Mouse (Mus musculus): Measurements from ENCODE around the gene Dab2ip.

Gene Dab2ip

GRCm38 (mm10) chr2:35654795-35655194 lies 96.7 kb downstream of the Dab2ip start:
- no peak for DNase-seq (ENCODE audit: low spot score in 2 of 2)

- DNase-seq (ENCODE audit: low spot score in 2 of 2) = no peak
Measured at GRCm38 (mm10) chr2:35655996-35656395, 97.9 kb downstream of the Dab2ip start.

- DNase-seq (ENCODE audit: low spot score in 2 of 2) = no peak
Measured at GRCm38 (mm10) chr2:35658311-35658710, 100.2 kb downstream of the Dab2ip start.

GRCm38 (mm10) chr2:35659578-35660194 lies 101.6 kb downstream of the Dab2ip start:
- no peak for DNase-seq (ENCODE audit: low spot score in 2 of 2)

GRCm38 (mm10) chr2:35660953-35661374 lies 102.9 kb downstream of the Dab2ip start:
- peak; percentile 63 to 71 for DNase-seq (ENCODE audit: low spot score in 2 of 2)

GRCm38 (mm10) chr2:35661454-35662000 lies 103.5 kb downstream of the Dab2ip start:
- DNase-seq (ENCODE audit: low spot score in 2 of 2) = peak; percentile 40 to 67

GRCm38 (mm10) chr2:35662001-35662491 lies 104.0 kb downstream of the Dab2ip start:
- peak; percentile 62 to 74 for DNase-seq (ENCODE audit: low spot score in 2 of 2)

- no peak for DNase-seq (ENCODE audit: low spot score in 2 of 2)
Measured at GRCm38 (mm10) chr2:35662738-35663550, 104.9 kb downstream of the Dab2ip start.

- no peak for DNase-seq (ENCODE audit: low spot score in 2 of 2)
Measured at GRCm38 (mm10) chr2:35667746-35668145, 109.7 kb downstream of the Dab2ip start.

- peak in 1 of 2 experiments; percentile 53 for DNase-seq (ENCODE audit: low spot score in 2 of 2)
Measured at GRCm38 (mm10) chr2:35669217-35669616, 111.2 kb downstream of the Dab2ip start.

- DNase-seq (ENCODE audit: low spot score in 2 of 2) = no peak
Measured at GRCm38 (mm10) chr2:35669748-35670147, 111.7 kb downstream of the Dab2ip start.

GRCm38 (mm10) chr2:35670300-35670699 lies 112.2 kb downstream of the Dab2ip start:
- no peak for DNase-seq (ENCODE audit: low spot score in 2 of 2)

- peak in 1 of 2 experiments; percentile 55 for DNase-seq (ENCODE audit: low spot score in 2 of 2)
Measured at GRCm38 (mm10) chr2:35671980-35672910, 114.2 kb downstream of the Dab2ip start.

- DNase-seq (ENCODE audit: low spot score in 2 of 2) = no peak
Measured at GRCm38 (mm10) chr2:35673181-35673580, 115.1 kb downstream of the Dab2ip start.

GRCm38 (mm10) chr2:35673986-35674385 lies 115.9 kb downstream of the Dab2ip start:
- peak in 1 of 2 experiments; percentile 42 for DNase-seq (ENCODE audit: low spot score in 2 of 2)

- no peak for DNase-seq (ENCODE audit: low spot score in 2 of 2)
Measured at GRCm38 (mm10) chr2:35674431-35674830, 116.4 kb downstream of the Dab2ip start.

GRCm38 (mm10) chr2:35676075-35676665 lies 118.1 kb downstream of the Dab2ip start:
- DNase-seq (ENCODE audit: low spot score in 2 of 2) = no peak

- DNase-seq (ENCODE audit: low spot score in 2 of 2) = no peak
Measured at GRCm38 (mm10) chr2:35677855-35678254, 119.8 kb downstream of the Dab2ip start.

- DNase-seq (ENCODE audit: low spot score in 2 of 2) = no peak
Measured at GRCm38 (mm10) chr2:35678440-35678839, 120.4 kb downstream of the Dab2ip start.

GRCm38 (mm10) chr2:35679812-35680672 lies 122.0 kb downstream of the Dab2ip start:
- peak; percentile 50 to 69 for DNase-seq (ENCODE audit: low spot score in 2 of 2)
